Mouse (Mus musculus) lung, embryonic 15.5 days (tissue): ENCODE results near the gene Tle4. TPM values are rescaled to one million over a fixed set of nuclear protein-coding genes. Genes with fewer than 3 reads are reported as not detected.

Source experiments
- ATAC-seq: fragments of 200-750 bp; cut with Nextera tagmentation; 2 replicates; pipeline ENCODE4 v1.8.0; 2017; ENCODE audit warnings: moderate number of reproducible peaks, borderline replicate concordance; ENCODE audit not compliant: low FRiP score, low TSS enrichment; ENCODE audit errors: extremely low read depth
- H3K27ac ChIP-seq: fragments of 300-500 bp; sonication (generic); 2 replicates; pipeline ENCODE4 v1.5.1; 2015; ENCODE audit warnings: moderate library complexity, mild to moderate bottlenecking, inconsistent platforms
- H3K27me3 ChIP-seq: fragments of 300-500 bp; sonication (generic); 2 replicates; pipeline ENCODE4 v1.6.1; 2015; ENCODE audit warnings: inconsistent platforms
- H3K36me3 ChIP-seq: fragments of 300-500 bp; sonication (generic); 2 replicates; pipeline ENCODE4 v1.6.1; 2015; ENCODE audit warnings: inconsistent platforms
- H3K4me1 ChIP-seq: fragments of 300-500 bp; sonication (generic); 2 replicates; pipeline ENCODE4 v1.6.1; 2015; ENCODE audit warnings: inconsistent platforms
- H3K4me2 ChIP-seq: fragments of 300-500 bp; sonication (generic); 2 replicates; pipeline ENCODE4 v1.6.1; 2015; ENCODE audit warnings: inconsistent platforms, mild to moderate bottlenecking, moderate library complexity
- H3K4me3 ChIP-seq: fragments of 300-500 bp; sonication (generic); 2 replicates; pipeline ENCODE4 v1.5.1; 2015; ENCODE audit warnings: mild to moderate bottlenecking, inconsistent platforms
- H3K9ac ChIP-seq: fragments of 300-500 bp; sonication (generic); 2 replicates; pipeline ENCODE4 v1.6.1; 2015; ENCODE audit warnings: inconsistent platforms
- H3K9me3 ChIP-seq: fragments of 300-500 bp; sonication (generic); 2 replicates; pipeline ENCODE4 v1.6.1; 2016; ENCODE audit warnings: inconsistent platforms
- WGBS: fragments of 180-500 bp; shearing (Covaris S2); methylation state at CpG from one replicate; pipeline ENCODE4 v1.1.7; 2015; 5-methylcytosine and 5-hydroxymethylcytosine counted together
- polyA plus RNA-seq: library from polyadenylated mRNA; unstranded; fragments of >200 nt; fragmentation: Nextera tagmentation; extraction: Ambion mirVana; gene quantifications from 2 replicates; pipeline ENCODE4 v1.2.1, GENCODE M21; 2015

The Tle4 gene
- polyA plus RNA-seq, 1 experiment from 2014 or later: 13.5 TPM

GRCm38 (mm10) chr19:14600841-14601240 is 3.0 kb upstream of the Tle4 start:
- Histone ChIP-seq H3K9me3 (no peaks in the 10 kb centered on the region), H3K36me3 (no peaks in the 10 kb centered on the region), H3K4me3 (no peak overlapping the region), H3K27me3 (peaks cover 27% of the 10 kb centered on the region), H3K4me1 (peaks cover 12% of the 10 kb centered on the region), H3K27ac (no peak overlapping the region), H3K9ac (no peak overlapping the region), H3K4me2 (no peak overlapping the region)
- 95% methylated on average over 1 of the region's 1 CpGs for WGBS
- ATAC-seq: no peak

- no peaks in the 10 kb centered on the region for H3K9me3 ChIP-seq
- WGBS: 77% methylated on average over 3 of the region's 3 CpGs
Observed at GRCm38 (mm10) chr19:14600354-14600753, 2.5 kb upstream of the Tle4 start.

GRCm38 (mm10) chr19:14599851-14600251 is 2.0 kb upstream of the Tle4 start:
- Histone ChIP-seq H3K4me1 (peaks cover 19% of the 10 kb centered on the region), H3K4me3 (no peak overlapping the region), H3K27ac (no peak overlapping the region), H3K4me2 (no peak overlapping the region), H3K36me3 (no peaks in the 10 kb centered on the region), H3K27me3 (peaks cover 27% of the 10 kb centered on the region), H3K9me3 (no peaks in the 10 kb centered on the region), H3K9ac (no peak overlapping the region)
- ATAC-seq: no peak
- 59% methylated on average over 8 of the region's 8 CpGs for WGBS

More at GRCm38 (mm10) chr19:14600354-14600753, 2.5 kb upstream of the Tle4 start:
- H3K9ac ChIP-seq: no peak overlapping the region
- ATAC-seq: no peak
- no peak overlapping the region for H3K4me2 ChIP-seq
- H3K27ac ChIP-seq: no peak overlapping the region
- no peak overlapping the region for H3K4me3 ChIP-seq
- H3K4me1 ChIP-seq: peaks cover 15% of the 10 kb centered on the region
- H3K36me3 ChIP-seq: no peaks in the 10 kb centered on the region
- peaks cover 27% of the 10 kb centered on the region for H3K27me3 ChIP-seq

GRCm38 (mm10) chr19:14598690-14599288 is 938 bp upstream of the Tle4 start:
- Histone ChIP-seq H3K4me3 (peak overlapping the region; percentile 54), H3K36me3 (0 out of 2 replicates have a peak, but pooled peaks cover 2% of the 10 kb centered on the region), H3K27me3 (peaks cover 21% of the 10 kb centered on the region), H3K4me2 (peak overlapping the region; percentile 70), H3K4me1 (peaks cover 19% of the 10 kb centered on the region), H3K9ac (peak overlapping the region; percentile 43), H3K9me3 (no peaks in the 10 kb centered on the region), H3K27ac (peak overlapping the region; percentile 82)
- peak; percentile 10; the same call in 1 of the 2 replicates for ATAC-seq
- under 1% methylated on average over 34 of the region's 46 CpGs for WGBS

- Histone ChIP-seq H3K9ac (peak overlapping the region; percentile 92), H3K4me2 (peak overlapping the region; percentile 62), H3K27ac (peak overlapping the region; percentile 99), H3K36me3 (0 out of 2 replicates have a peak, but pooled peaks cover 3% of the 10 kb centered on the region), H3K9me3 (no peaks in the 10 kb centered on the region), H3K4me1 (peaks cover 19% of the 10 kb centered on the region), H3K4me3 (peak overlapping the region; percentile 91), H3K27me3 (peaks cover 7% of the 10 kb centered on the region)
- ATAC-seq: no peak
- WGBS: under 1% methylated on average over 99 of the region's 120 CpGs
Observed at GRCm38 (mm10) chr19:14596941-14597916, 622 bp downstream of the Tle4 start.

- Histone ChIP-seq H3K9ac (peak overlapping the region; percentile 92), H3K27me3 (peaks cover 7% of the 10 kb centered on the region), H3K4me1 (peaks cover 19% of the 10 kb centered on the region), H3K36me3 (0 out of 2 replicates have a peak, but pooled peaks cover 6% of the 10 kb centered on the region), H3K27ac (peak overlapping the region; percentile 99), H3K9me3 (no peaks in the 10 kb centered on the region), H3K4me3 (peak overlapping the region; percentile 91), H3K4me2 (peak overlapping the region; percentile 62)
- 0% methylated on average over 12 of the region's 12 CpGs for WGBS
- no peak for ATAC-seq
Observed at GRCm38 (mm10) chr19:14596358-14596940, 1.4 kb downstream of the Tle4 start.

GRCm38 (mm10) chr19:14595390-14595997 is 2.4 kb downstream of the Tle4 start:
- Histone ChIP-seq H3K36me3 (peaks cover 7% of the 10 kb centered on the region; the same call in 1 of the 2 replicates), H3K9ac (peak overlapping the region; percentile 11; the same call in 1 of the 2 replicates), H3K27me3 (peaks cover 3% of the 10 kb centered on the region), H3K4me2 (peak overlapping the region; percentile 62), H3K4me1 (peaks cover 19% of the 10 kb centered on the region), H3K27ac (no peak overlapping the region), H3K4me3 (peak overlapping the region; percentile 27), H3K9me3 (no peaks in the 10 kb centered on the region)
- no peak for ATAC-seq
- 37% methylated on average over 11 of the region's 11 CpGs for WGBS

GRCm38 (mm10) chr19:14594537-14594936 is 3.3 kb downstream of the Tle4 start:
- peaks cover 19% of the 10 kb centered on the region for H3K4me1 ChIP-seq
- H3K9me3 ChIP-seq: no peaks in the 10 kb centered on the region
- peak overlapping the region; percentile 62 for H3K4me2 ChIP-seq
- WGBS: 77% methylated on average over 3 of the region's 3 CpGs
- no peak overlapping the region for H3K9ac ChIP-seq
- no peak overlapping the region for H3K4me3 ChIP-seq
- no peaks in the 10 kb centered on the region for H3K27me3 ChIP-seq
- no peak for ATAC-seq
- peaks cover 12% of the 10 kb centered on the region; the same call in 1 of the 2 replicates for H3K36me3 ChIP-seq
- H3K27ac ChIP-seq: no peak overlapping the region

GRCm38 (mm10) chr19:14591809-14592535 is 5.9 kb downstream of the Tle4 start:
- Histone ChIP-seq H3K9ac (no peak overlapping the region), H3K4me2 (no peak overlapping the region), H3K27me3 (no peaks in the 10 kb centered on the region), H3K4me3 (no peak overlapping the region), H3K9me3 (no peaks in the 10 kb centered on the region), H3K27ac (no peak overlapping the region), H3K36me3 (peaks cover 12% of the 10 kb centered on the region; the same call in 1 of the 2 replicates), H3K4me1 (peaks cover 33% of the 10 kb centered on the region)
- ATAC-seq: no peak
- WGBS: 85% methylated on average over 10 of the region's 10 CpGs

GRCm38 (mm10) chr19:14590154-14590553 is 7.7 kb downstream of the Tle4 start:
- H3K4me1 ChIP-seq: peaks cover 42% of the 10 kb centered on the region

More at GRCm38 (mm10) chr19:14590154-14590553, 7.7 kb downstream of the Tle4 start:
- no peak for ATAC-seq
- Histone ChIP-seq H3K4me2 (no peak overlapping the region), H3K27ac (no peak overlapping the region), H3K9ac (no peak overlapping the region), H3K9me3 (no peaks in the 10 kb centered on the region), H3K36me3 (peaks cover 12% of the 10 kb centered on the region; the same call in 1 of the 2 replicates), H3K4me3 (no peak overlapping the region), H3K27me3 (no peaks in the 10 kb centered on the region)
- WGBS: 74% methylated on average over 7 of the region's 7 CpGs
